ENCODE assay signal across 8 mouse cellular contexts in the genomic region with DNA sequence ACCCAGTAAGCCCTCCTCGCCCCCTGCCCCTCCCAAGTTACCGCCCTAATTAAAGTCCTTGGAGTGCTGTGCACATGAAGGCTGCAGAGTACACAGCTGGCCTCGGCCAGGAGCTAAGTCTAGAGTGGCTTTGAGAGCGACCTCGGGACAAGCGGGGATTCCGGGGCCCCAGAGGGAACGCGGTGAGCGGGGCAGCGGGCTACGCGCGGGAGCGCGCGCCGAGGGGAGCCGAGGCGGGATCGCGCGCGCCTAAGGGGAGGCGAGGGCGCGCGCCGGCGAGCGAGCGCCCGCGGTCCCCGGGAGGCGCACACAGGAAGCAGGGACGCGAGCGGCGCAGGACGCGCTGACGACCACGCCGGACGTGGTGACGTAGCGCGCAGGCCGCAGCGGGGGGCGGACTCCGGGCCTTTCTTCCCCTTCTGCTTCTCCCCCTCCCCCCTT. TPM values are rescaled to one million over a fixed set of nuclear protein-coding genes. Genes with fewer than 3 reads are reported as not detected.
DNase-seq lines count a peak whose midpoint lies in the region; ATAC-seq lines count a peak whose summit lies in the region.

A gene (plus strand): TSS at position 77 of the 441 bp plus-strand sequence.

- H3K4me3 ChIP-seq in megakaryocyte, embryonic 14.5 days (replicated peaks) = peak within 1 kb of the TSS; percentile 93

- H3K4me1 ChIP-seq in megakaryocyte, embryonic 14.5 days = peaks cover 55% of the 10 kb centered on the region

- H3K9me3 ChIP-seq in megakaryocyte, embryonic 14.5 days = peaks cover 4% of the 10 kb centered on the region; the same call in 1 of the 2 replicates

- DNase-seq in ZHBTc4 (ENCODE audit: low read depth, low spot score) = peak; percentile 98
- peak; percentile 84 to 88 for DNase-seq in gastrocnemius, adult 8-10 months (ENCODE audit: low spot score in 2 of 2)
- peak; percentile 60 for DNase-seq in hindlimb bud, embryonic 11.5 days (ENCODE audit: extremely low spot score, low read depth, low spot score)
- DNase-seq in left cerebral cortex, adult 8-10 months (ENCODE audit: low spot score in 2 of 2) = peak; percentile 71 to 89
- DNase-seq in right cerebral cortex, postnatal 10 days (ENCODE audit: low spot score in 2 of 2) = peak; percentile 95 to 96
- peak; percentile 84 for DNase-seq in urinary bladder, postnatal 25 days (ENCODE audit: low spot score)

- no peaks in the 10 kb centered on the region for H3K27me3 ChIP-seq in megakaryocyte, embryonic 14.5 days (replicated peaks)

- H3K36me3 ChIP-seq in megakaryocyte, embryonic 14.5 days (replicated peaks; ENCODE audit: low read length) = no peaks in the 10 kb centered on the region

- ATAC-seq in common myeloid progenitor, adult 5-6 weeks (replicated peaks; ENCODE audit: low read depth, poor library complexity, severe bottlenecking) = peak; percentile 93

RNA-seq across cellular contexts. Expression of the gene that starts here (rescaled TPM):
- 46.5 and 126 TPM in 2 replicates for total RNA-seq in common myeloid progenitor, adult 5-6 weeks (2017)
- 100 to 1,000 TPM; 130 to 135 (median 131) TPM for total RNA-seq in gastrocnemius, adult 8-10 months (2022)
- 100 to 1,000 TPM; 247 to 279 (median 255) TPM for total RNA-seq in left cerebral cortex, adult 8-10 months (2022)
- 139 and 346 TPM in 2 replicates for polyA plus RNA-seq in megakaryocyte, embryonic 14.5 days (2012; ENCODE audit: insufficient read depth, low replicate concordance)

Comparison
In these comparisons a context has a peak if more than half of its experiments do, and no peak if none do; other contexts are left out.
1. Peak in every context shown above with its lines: DNase-seq, ATAC-seq and H3K4me3 ChIP-seq.